Mouse (Mus musculus) limb, embryonic 14.5 days (tissue): ENCODE measurements at regions not wholly inside any gene's neighbourhood (a gene's known extent, or its start where the extent isn't known, plus 50 kb on each side); places are given as distances from the start of the nearest gene placed in this dataset.
A peak's percentile ranks its signal among the peaks of the same experiment; 100 is the strongest.

Source experiments
- ATAC-seq: fragments of 200-750 bp; cut with Nextera tagmentation; 2 replicates; pipeline ENCODE4 v1.8.0; 2017; ENCODE audit warnings: low read depth, moderate number of reproducible peaks, moderate TSS enrichment; ENCODE audit not compliant: low FRiP score
- DNase-seq: peaks from one replicate; pipeline ENCODE4 v3.0.0-alpha.2; 2015; ENCODE audit warnings: low spot score
- H3K27ac ChIP-seq: fragments of 300-500 bp; sonication (generic); replicated peaks from 2 replicates; pipeline ENCODE4 v1.5.1; 2014; ENCODE audit warnings: low read depth, mild to moderate bottlenecking, low read length, moderate library complexity, mixed read lengths
- H3K27me3 ChIP-seq: fragments of 300-500 bp; sonication (generic); 2 replicates; pipeline ENCODE4 v1.6.1; 2014; ENCODE audit warnings: low read length, mixed read lengths; ENCODE audit not compliant: control insufficient read depth, insufficient read depth
- H3K36me3 ChIP-seq: fragments of 300-500 bp; sonication (generic); 2 replicates; pipeline ENCODE4 v1.6.1; 2014; ENCODE audit warnings: mild to moderate bottlenecking, low read length, moderate library complexity, mixed read lengths; ENCODE audit not compliant: control insufficient read depth, insufficient read depth
- H3K4me1 ChIP-seq: fragments of 300-500 bp; sonication (generic); 2 replicates; pipeline ENCODE4 v1.6.1; 2014; ENCODE audit warnings: antibody characterized with exemption, low read length, mixed read lengths; ENCODE audit not compliant: control insufficient read depth, insufficient read depth
- H3K4me2 ChIP-seq: fragments of 300-500 bp; sonication (generic); replicated peaks from 2 replicates; pipeline ENCODE4 v1.6.1; 2014; ENCODE audit warnings: low read depth, mild to moderate bottlenecking, low read length, moderate library complexity; ENCODE audit not compliant: severe bottlenecking
- H3K4me3 ChIP-seq: fragments of 300-500 bp; sonication (generic); replicated peaks from 2 replicates; pipeline ENCODE4 v1.5.1; 2014; ENCODE audit warnings: low read length
- H3K9ac ChIP-seq: fragments of 300-500 bp; sonication (generic); 2 replicates; pipeline ENCODE4 v1.6.1; 2014; ENCODE audit warnings: mild to moderate bottlenecking, low read depth, low read length, moderate library complexity; ENCODE audit not compliant: severe bottlenecking
- H3K9me3 ChIP-seq: fragments of 300-500 bp; sonication (generic); 2 replicates; pipeline ENCODE4 v1.6.1; 2016; ENCODE audit warnings: low read length; ENCODE audit not compliant: control insufficient read depth
- POLR2A ChIP-seq: fragments of 200-500 bp; IDR thresholded peaks from 2 replicates; pipeline ENCODE4 v1.8.0; 2012; ENCODE audit warnings: inconsistent platforms, mild to moderate bottlenecking, moderate library complexity, borderline replicate concordance; ENCODE audit not compliant: insufficient read depth, insufficient read length; ENCODE audit errors: extremely low read depth
- WGBS: fragments of 180-500 bp; shearing (Covaris S2); extraction: QIAGEN DNeasy Blood & Tissue Kit; methylation state at CpG from one replicate; pipeline ENCODE4 v1.1.7; 2014; 5-methylcytosine and 5-hydroxymethylcytosine counted together

DNA sequence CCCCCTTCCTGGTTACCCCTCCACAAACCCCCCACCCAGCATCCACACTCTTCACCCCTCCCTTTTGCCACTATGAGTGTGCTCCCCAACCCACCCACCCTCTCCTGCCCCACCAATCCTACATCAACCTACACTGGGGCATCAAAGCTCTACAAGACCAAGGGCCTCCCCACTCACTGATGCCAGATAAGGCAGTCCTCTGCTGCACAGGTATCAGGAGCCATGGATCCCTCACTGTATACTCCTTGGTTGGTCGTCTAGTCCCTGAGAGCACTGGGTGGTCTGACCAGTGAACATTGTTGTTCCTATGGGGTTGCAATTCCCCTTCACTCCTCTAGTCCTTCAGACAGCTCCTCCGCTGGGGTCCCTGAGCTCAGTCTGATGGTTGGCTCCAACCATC lies 591.7 kb upstream of the Adgrl4 start:
- Histone ChIP-seq H3K27ac (no peak overlapping the region), H3K36me3 (no peaks in the 10 kb centered on the region), H3K4me3 (no peak overlapping the region), H3K9me3 (no peaks in the 10 kb centered on the region), H3K4me2 (no peak overlapping the region), H3K27me3 (no peaks in the 10 kb centered on the region), H3K4me1 (no peaks in the 10 kb centered on the region), H3K9ac (no peak overlapping the region)
- no peak for DNase-seq
- TF ChIP-seq POLR2A: no peak
- 92% methylated on average over 2 of the region's 2 CpGs for WGBS
- no peak for ATAC-seq

DNA sequence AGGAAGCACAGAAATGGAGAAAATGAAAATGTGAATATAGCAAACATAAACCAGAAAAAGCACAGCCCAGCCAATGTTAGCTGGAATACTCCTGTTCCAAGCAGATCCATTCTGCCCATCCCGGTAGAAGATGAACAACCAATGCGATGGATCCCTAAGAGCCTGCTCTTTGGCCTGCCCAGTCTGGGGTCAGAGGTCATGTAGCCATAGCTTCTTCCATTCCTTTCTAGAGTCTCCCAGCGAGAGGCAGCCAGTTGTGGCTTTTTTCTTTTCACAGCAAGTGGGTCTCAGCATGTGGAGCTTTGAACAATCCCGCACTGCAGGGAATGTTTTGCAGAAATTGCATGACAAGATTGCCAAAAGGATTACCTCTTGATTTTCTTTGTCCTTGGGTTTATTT lies 585.6 kb upstream of the Adgrl4 start:
- WGBS: 43% methylated on average over 4 of the region's 4 CpGs
- no peaks in the 10 kb centered on the region for H3K36me3 ChIP-seq
- H3K4me2 ChIP-seq: no peak overlapping the region
- H3K27me3 ChIP-seq: no peaks in the 10 kb centered on the region
- no peak overlapping the region for H3K4me3 ChIP-seq
- H3K4me1 ChIP-seq: no peaks in the 10 kb centered on the region
- H3K9ac ChIP-seq: no peak overlapping the region
- H3K27ac ChIP-seq: no peak overlapping the region
- no peak for TF ChIP-seq POLR2A
- DNase-seq (no peak), ATAC-seq (no peak)
- no peaks in the 10 kb centered on the region for H3K9me3 ChIP-seq

DNA sequence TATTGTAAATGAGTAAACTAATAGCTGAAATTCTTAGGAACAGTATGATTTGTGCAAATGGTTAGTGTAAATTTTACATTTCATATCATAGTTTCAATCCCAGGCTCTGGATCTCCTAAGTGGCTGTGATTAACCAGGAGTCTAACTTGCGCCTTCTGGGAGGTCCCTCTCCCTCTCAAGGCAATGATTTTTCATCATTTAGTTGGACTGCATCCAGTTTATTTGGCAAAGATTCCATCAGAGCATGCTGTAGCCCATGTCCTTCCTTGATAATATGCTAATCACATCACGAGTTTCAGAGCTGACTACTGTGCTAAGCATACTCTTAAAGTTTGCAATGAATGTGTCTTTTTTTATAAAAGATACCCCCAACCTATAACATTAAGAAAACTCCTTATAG lies 541.0 kb upstream of the Adgrl4 start:
- DNase-seq (no peak), ATAC-seq (no peak)
- H3K36me3 ChIP-seq: no peaks in the 10 kb centered on the region
- WGBS: 84% methylated on average over 2 of the region's 2 CpGs
- H3K27ac ChIP-seq: no peak overlapping the region
- H3K4me1 ChIP-seq: no peaks in the 10 kb centered on the region
- no peak overlapping the region for H3K4me2 ChIP-seq
- H3K9me3 ChIP-seq: no peaks in the 10 kb centered on the region
- no peak overlapping the region for H3K4me3 ChIP-seq
- H3K9ac ChIP-seq: no peak overlapping the region
- H3K27me3 ChIP-seq: no peaks in the 10 kb centered on the region
- TF ChIP-seq POLR2A: no peak

DNA sequence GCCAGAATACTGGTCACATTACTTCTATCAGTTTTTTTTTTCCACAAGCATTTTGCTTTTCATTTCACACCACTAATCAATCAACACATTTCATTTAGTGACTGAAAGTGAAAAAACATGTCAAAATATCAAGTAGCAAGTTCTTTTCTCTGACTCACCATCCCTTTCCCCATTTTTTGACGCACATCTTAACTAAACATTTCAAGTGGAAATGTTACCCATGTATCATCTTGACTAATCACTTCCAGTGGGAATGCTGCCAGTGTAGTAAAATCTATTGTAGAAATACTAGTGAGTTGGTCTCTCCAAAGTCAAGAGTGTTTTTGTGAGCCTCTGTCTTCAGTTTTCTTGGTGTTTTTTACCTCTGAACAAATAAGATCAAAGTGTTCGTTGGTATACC lies 527.6 kb upstream of the Adgrl4 start:
- Histone ChIP-seq H3K36me3 (no peaks in the 10 kb centered on the region), H3K4me2 (no peak overlapping the region), H3K27me3 (no peaks in the 10 kb centered on the region), H3K9ac (no peak overlapping the region), H3K4me3 (no peak overlapping the region), H3K27ac (no peak overlapping the region), H3K4me1 (no peaks in the 10 kb centered on the region), H3K9me3 (no peaks in the 10 kb centered on the region)
- WGBS: 78% methylated on average over 2 of the region's 2 CpGs
- ATAC-seq (no peak), DNase-seq (peak; percentile 12)
- no peak for TF ChIP-seq POLR2A

DNA sequence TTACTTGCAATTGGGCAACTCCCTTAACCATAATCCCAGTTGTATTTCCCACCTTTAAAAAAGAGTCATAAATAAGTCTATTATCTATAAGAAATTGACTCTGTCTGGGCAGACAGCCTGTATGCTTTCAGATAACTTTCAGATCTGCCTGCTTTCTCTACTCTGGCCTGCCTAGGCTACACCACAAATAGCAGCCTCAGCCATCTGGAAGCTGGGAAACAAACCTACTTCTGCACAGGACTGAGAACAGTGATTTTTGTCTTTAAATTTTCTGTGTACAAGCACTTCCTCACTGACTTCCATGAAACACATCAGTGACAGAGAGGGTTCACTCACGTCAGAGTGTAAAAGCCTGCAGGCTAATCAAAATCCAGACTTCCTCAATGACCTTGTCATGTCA lies 482.8 kb upstream of the Adgrl4 start:
- no peaks in the 10 kb centered on the region for H3K4me1 ChIP-seq
- H3K27ac ChIP-seq: no peak overlapping the region
- ATAC-seq (no peak), DNase-seq (no peak)
- 46% methylated on average over 1 of the region's 1 CpGs for WGBS
- no peaks in the 10 kb centered on the region for H3K9me3 ChIP-seq
- H3K27me3 ChIP-seq: no peaks in the 10 kb centered on the region
- no peak overlapping the region for H3K4me3 ChIP-seq
- no peaks in the 10 kb centered on the region for H3K36me3 ChIP-seq
- no peak for TF ChIP-seq POLR2A
- no peak overlapping the region for H3K9ac ChIP-seq
- no peak overlapping the region for H3K4me2 ChIP-seq

DNA sequence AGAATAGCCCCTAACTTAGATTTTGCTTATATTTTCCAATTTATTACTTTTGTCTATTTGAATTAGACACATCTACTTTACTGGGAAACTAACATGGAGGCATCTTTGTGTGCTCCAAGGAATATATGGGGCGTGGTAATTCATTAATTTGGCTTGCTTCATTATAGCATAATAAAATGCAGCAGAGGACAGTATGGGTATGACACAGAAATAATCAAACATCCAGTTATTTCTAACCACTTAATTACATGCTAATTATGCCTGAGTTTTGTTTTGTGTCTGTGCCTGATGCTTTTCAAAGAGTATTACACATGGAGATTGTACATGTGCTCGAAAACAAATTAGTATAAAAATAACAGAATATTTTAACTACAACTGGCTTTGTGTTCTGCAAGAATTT lies 438.0 kb upstream of the Adgrl4 start:
- H3K9me3 ChIP-seq: no peaks in the 10 kb centered on the region
- 87% methylated on average over 2 of the region's 2 CpGs for whole genome bisulfite sequencing

More for the DNA sequence above, 438.0 kb upstream of the Adgrl4 start:
- Histone ChIP-seq H3K4me2 (no peak overlapping the region), H3K4me3 (no peak overlapping the region), H3K9ac (no peak overlapping the region), H3K4me1 (no peaks in the 10 kb centered on the region), H3K36me3 (no peaks in the 10 kb centered on the region), H3K27me3 (no peaks in the 10 kb centered on the region), H3K27ac (no peak overlapping the region)
- no peak for ATAC-seq
- TF ChIP-seq POLR2A: no peak
- DNase-seq: no peak
